Mouse (Mus musculus): ENCODE measurements around the gene Otub2. TPM values are rescaled to one million over a fixed set of nuclear protein-coding genes. Genes with fewer than 3 reads are reported as not detected.

Gene Otub2
- polyA plus RNA-seq, 1 experiment from 2014 or later = 14.1 TPM

- H3K9me3 ChIP-seq = no peaks in the 10 kb centered on the region
- H3K27ac ChIP-seq = no peak overlapping the region
- no peaks in the 10 kb centered on the region for H3K36me3 ChIP-seq
- H3K27me3 ChIP-seq = no peaks in the 10 kb centered on the region
- H3K9ac ChIP-seq = no peak overlapping the region
- WGBS = 74% methylated on average over 8 of the region's 8 CpGs
- H3K4me1 ChIP-seq = no peaks in the 10 kb centered on the region
- ATAC-seq (ENCODE audit: insufficient number of reproducible peaks, insufficient read depth, low FRiP score, low TSS enrichment) = no peak
- H3K4me3 ChIP-seq = no peak overlapping the region
- no peak overlapping the region for H3K4me2 ChIP-seq (replicated peaks)
Measured at GRCm38 (mm10) chr12:103373530-103374236, 14.8 kb upstream of the Otub2 start.

GRCm38 (mm10) chr12:103376124-103376523 lies 12.4 kb upstream of the Otub2 start:
- Histone ChIP-seq H3K4me1 (no peaks in the 10 kb centered on the region), H3K4me2 (replicated peaks) (no peak overlapping the region), H3K9me3 (no peaks in the 10 kb centered on the region), H3K36me3 (no peaks in the 10 kb centered on the region), H3K27ac (no peak overlapping the region), H3K27me3 (no peaks in the 10 kb centered on the region), H3K9ac (no peak overlapping the region), H3K4me3 (no peak overlapping the region)
- WGBS = 60% methylated on average over 5 of the region's 5 CpGs
- no peak for ATAC-seq (ENCODE audit: insufficient number of reproducible peaks, insufficient read depth, low FRiP score, low TSS enrichment)

DNA sequence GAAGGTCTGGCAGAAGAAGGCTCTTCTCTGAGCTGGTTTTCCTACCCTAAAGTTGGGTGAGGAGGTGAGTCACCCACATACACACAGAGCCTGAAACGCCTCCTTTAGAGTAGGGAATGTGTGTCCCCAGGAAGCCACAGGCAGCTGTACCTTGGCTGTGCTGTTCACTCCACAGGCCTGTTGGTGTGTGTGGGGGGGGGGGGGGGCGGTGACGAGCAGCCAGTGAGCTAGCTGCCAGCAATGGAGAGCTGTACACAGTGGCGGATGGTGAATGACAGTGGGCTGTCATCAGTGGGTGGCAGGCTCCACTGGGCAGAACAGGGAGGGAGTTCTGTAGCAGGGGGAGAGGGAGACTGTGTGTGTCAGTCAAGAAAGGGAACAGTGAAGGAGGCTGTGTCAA lies 11.7 kb upstream of the Otub2 start:
- Histone ChIP-seq H3K4me2 (replicated peaks) (no peak overlapping the region), H3K4me1 (no peaks in the 10 kb centered on the region), H3K9me3 (no peaks in the 10 kb centered on the region), H3K4me3 (no peak overlapping the region), H3K9ac (no peak overlapping the region), H3K36me3 (no peaks in the 10 kb centered on the region), H3K27ac (no peak overlapping the region), H3K27me3 (no peaks in the 10 kb centered on the region)
- WGBS = 77% methylated on average over 4 of the region's 4 CpGs
- ATAC-seq (ENCODE audit: insufficient number of reproducible peaks, insufficient read depth, low FRiP score, low TSS enrichment) = no peak

- no peak overlapping the region for H3K27ac ChIP-seq
- H3K9ac ChIP-seq = no peak overlapping the region
- H3K9me3 ChIP-seq = no peaks in the 10 kb centered on the region
- WGBS = 85% methylated on average over 4 of the region's 4 CpGs
- no peaks in the 10 kb centered on the region for H3K4me1 ChIP-seq
- no peaks in the 10 kb centered on the region for H3K27me3 ChIP-seq
- no peak for ATAC-seq (ENCODE audit: insufficient number of reproducible peaks, insufficient read depth, low FRiP score, low TSS enrichment)
- H3K4me3 ChIP-seq = no peak overlapping the region
- H3K4me2 ChIP-seq (replicated peaks) = no peak overlapping the region
- H3K36me3 ChIP-seq = no peaks in the 10 kb centered on the region
Measured at GRCm38 (mm10) chr12:103380226-103380625, 8.3 kb upstream of the Otub2 start.

DNA sequence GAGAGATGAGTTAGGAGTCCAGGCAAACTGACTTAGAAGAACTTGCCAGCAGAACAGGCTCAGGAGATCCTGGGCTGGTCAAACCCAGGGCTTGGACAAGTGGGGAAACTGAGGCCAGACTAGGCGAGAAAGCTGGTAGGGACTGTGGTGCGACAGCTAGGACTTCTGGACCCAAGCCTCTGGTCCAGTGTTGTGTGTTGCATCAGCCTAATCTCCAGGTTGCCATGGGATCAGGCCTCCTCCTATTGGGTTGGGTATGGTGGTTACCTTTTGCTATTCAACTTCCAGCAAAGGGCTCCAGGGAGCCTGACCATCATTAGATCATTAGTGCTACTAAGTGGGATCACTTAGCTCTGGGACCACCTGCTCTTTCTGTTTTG lies 856 bp downstream of the Otub2 start:
- Histone ChIP-seq H3K27ac (no peak overlapping the region), H3K36me3 (no peaks in the 10 kb centered on the region), H3K4me3 (peak overlapping the region; percentile 60), H3K9me3 (no peaks in the 10 kb centered on the region), H3K9ac (peak overlapping the region; percentile 81), H3K4me1 (peaks cover 9% of the 10 kb centered on the region; the same call in 1 of the 2 replicates), H3K4me2 (replicated peaks) (peak overlapping the region; percentile 66), H3K27me3 (no peaks in the 10 kb centered on the region)
- WGBS = 83% methylated on average over 2 of the region's 2 CpGs
- ATAC-seq (ENCODE audit: insufficient number of reproducible peaks, insufficient read depth, low FRiP score, low TSS enrichment) = no peak

DNA sequence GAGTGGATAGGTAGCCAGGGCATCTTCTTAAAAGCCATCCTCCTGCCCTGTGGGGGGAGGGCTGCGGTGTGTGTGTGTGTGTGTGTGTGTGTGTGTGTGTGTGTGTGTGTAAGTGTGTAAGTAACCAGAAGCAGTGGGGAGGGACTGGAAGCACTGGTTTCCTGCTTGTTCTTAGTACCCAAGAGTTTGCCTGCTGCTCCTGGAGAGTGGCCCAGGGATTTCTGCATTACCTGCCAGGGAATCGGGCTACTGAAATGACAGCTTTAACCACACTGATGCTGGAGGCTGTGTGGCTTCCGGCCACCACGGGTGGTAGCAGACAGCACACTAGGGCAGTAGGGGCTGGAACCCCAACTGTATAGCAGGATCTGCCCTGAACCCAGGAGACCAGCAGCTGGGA lies 1.5 kb downstream of the Otub2 start:
- H3K4me1 ChIP-seq = peaks cover 9% of the 10 kb centered on the region; the same call in 1 of the 2 replicates
- 75% methylated on average over 4 of the region's 4 CpGs for WGBS
- H3K9me3 ChIP-seq = no peaks in the 10 kb centered on the region
- no peak overlapping the region for H3K27ac ChIP-seq
- ATAC-seq (ENCODE audit: insufficient number of reproducible peaks, insufficient read depth, low FRiP score, low TSS enrichment) = no peak
- H3K4me3 ChIP-seq = 0 out of 2 replicates have a peak overlapping the region, but pooled peaks have one; percentile 60
- H3K27me3 ChIP-seq = no peaks in the 10 kb centered on the region
- no peak overlapping the region for H3K9ac ChIP-seq
- H3K4me2 ChIP-seq (replicated peaks) = no peak overlapping the region
- H3K36me3 ChIP-seq = no peaks in the 10 kb centered on the region

DNA sequence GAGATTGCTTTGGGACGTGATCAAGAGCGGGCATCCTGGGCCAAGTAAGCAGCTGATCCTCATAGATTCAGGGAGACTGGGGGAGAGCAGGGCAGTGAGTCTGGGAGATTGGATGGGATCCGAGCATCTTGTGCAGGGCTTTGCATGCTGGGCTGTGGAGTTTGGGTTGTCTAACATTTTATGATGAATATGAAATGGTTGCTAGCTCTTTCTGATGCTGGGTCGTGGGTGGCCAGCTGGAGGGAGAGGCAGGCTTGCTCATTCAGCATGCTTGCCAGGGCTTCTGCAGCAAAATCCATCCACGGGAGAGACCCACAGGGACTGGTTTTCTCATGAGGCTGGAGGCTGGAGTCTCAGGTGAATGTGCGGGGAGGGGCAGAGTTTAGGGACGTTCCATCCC lies 2.6 kb downstream of the Otub2 start:
- Histone ChIP-seq H3K27ac (no peak overlapping the region), H3K36me3 (no peaks in the 10 kb centered on the region), H3K9me3 (no peaks in the 10 kb centered on the region), H3K4me2 (replicated peaks) (no peak overlapping the region), H3K27me3 (no peaks in the 10 kb centered on the region), H3K4me1 (peaks cover 9% of the 10 kb centered on the region; the same call in 1 of the 2 replicates), H3K4me3 (no peak overlapping the region), H3K9ac (no peak overlapping the region)
- 76% methylated on average over 7 of the region's 7 CpGs for WGBS
- ATAC-seq (ENCODE audit: insufficient number of reproducible peaks, insufficient read depth, low FRiP score, low TSS enrichment) = no peak

DNA sequence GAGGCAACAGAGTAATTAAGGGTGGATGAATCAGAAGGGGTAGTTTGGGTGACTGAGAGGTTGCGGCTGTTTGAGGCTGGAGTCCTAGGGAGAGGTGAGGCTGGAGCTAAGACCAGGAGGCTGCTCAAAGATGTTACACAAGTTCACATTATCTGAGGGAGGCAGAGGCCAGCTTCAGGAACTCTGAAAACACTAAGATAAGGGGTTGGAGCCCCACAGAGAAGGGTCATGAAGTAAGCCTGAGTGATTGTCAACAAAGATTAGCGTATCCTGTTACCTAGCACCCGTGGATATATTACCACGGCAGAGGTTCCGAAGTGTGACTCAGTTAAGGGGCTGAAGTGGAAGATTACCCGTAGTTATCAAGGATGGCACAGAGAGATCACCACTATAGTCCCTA lies 5.0 kb downstream of the Otub2 start:
- Histone ChIP-seq H3K36me3 (no peaks in the 10 kb centered on the region), H3K27me3 (no peaks in the 10 kb centered on the region), H3K4me3 (no peak overlapping the region), H3K9me3 (no peaks in the 10 kb centered on the region), H3K9ac (no peak overlapping the region), H3K4me1 (peaks cover 9% of the 10 kb centered on the region; the same call in 1 of the 2 replicates), H3K4me2 (replicated peaks) (no peak overlapping the region), H3K27ac (no peak overlapping the region)
- ATAC-seq (ENCODE audit: insufficient number of reproducible peaks, insufficient read depth, low FRiP score, low TSS enrichment) = no peak
- WGBS = 60% methylated on average over 6 of the region's 6 CpGs

- H3K9me3 ChIP-seq = no peaks in the 10 kb centered on the region
- no peak overlapping the region for H3K9ac ChIP-seq
- H3K27me3 ChIP-seq = no peaks in the 10 kb centered on the region
- no peak overlapping the region for H3K4me2 ChIP-seq (replicated peaks)
- 78% methylated on average over 12 of the region's 12 CpGs for WGBS
- no peaks in the 10 kb centered on the region for H3K36me3 ChIP-seq
- H3K4me1 ChIP-seq = no peaks in the 10 kb centered on the region; the same call in 1 of the 2 replicates
- no peak overlapping the region for H3K4me3 ChIP-seq
- ATAC-seq (ENCODE audit: insufficient number of reproducible peaks, insufficient read depth, low FRiP score, low TSS enrichment) = no peak
- H3K27ac ChIP-seq = no peak overlapping the region
Measured at GRCm38 (mm10) chr12:103395486-103396275, 7.2 kb downstream of the Otub2 start.

DNA sequence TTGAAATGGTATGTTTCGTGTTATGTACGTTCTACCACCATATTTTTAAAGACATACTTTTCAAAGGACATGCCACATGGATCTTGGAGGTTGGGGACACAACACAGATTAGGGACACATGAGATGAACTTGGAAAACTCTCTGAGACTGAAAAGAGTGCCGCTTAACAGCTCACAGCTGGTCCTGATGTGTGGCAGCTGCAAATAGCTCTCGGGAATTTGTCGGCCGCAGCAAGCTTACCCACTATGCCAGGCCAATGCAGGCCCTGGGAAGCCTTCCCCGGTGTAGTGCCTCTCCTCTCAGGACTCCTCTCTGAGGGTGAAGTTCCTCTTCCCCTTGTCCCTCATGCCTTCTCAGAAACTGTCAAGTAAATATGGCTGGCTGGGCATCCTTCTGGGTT lies 8.3 kb downstream of the Otub2 start:
- no peak for ATAC-seq (ENCODE audit: insufficient number of reproducible peaks, insufficient read depth, low FRiP score, low TSS enrichment)
- no peaks in the 10 kb centered on the region for H3K27me3 ChIP-seq
- 62% methylated on average over 7 of the region's 7 CpGs for WGBS

GRCm38 (mm10) chr12:103404131-103404530 lies 15.6 kb downstream of the Otub2 start:
- Histone ChIP-seq H3K36me3 (peaks cover 45% of the 10 kb centered on the region), H3K4me3 (no peak overlapping the region), H3K4me1 (no peaks in the 10 kb centered on the region), H3K4me2 (replicated peaks) (no peak overlapping the region), H3K27ac (no peak overlapping the region), H3K27me3 (no peaks in the 10 kb centered on the region), H3K9ac (no peak overlapping the region), H3K9me3 (no peaks in the 10 kb centered on the region)
- no peak for ATAC-seq (ENCODE audit: insufficient number of reproducible peaks, insufficient read depth, low FRiP score, low TSS enrichment)
- 88% methylated on average over 18 of the region's 18 CpGs for WGBS

More for the DNA sequence above, 8.3 kb downstream of the Otub2 start:
- Histone ChIP-seq H3K27ac (no peak overlapping the region), H3K4me2 (replicated peaks) (no peak overlapping the region), H3K9ac (no peak overlapping the region), H3K9me3 (no peaks in the 10 kb centered on the region), H3K36me3 (no peaks in the 10 kb centered on the region), H3K4me1 (no peaks in the 10 kb centered on the region), H3K4me3 (no peak overlapping the region)

GRCm38 (mm10) chr12:103407720-103408119 lies 19.2 kb downstream of the Otub2 start, which contains the start of gene 9330161L09Rik:
Gene 9330161L09Rik (minus strand): TSS chr12:103407820.
- Histone ChIP-seq H3K36me3 (peaks cover 78% of the 10 kb centered on the region), H3K9me3 (no peaks in the 10 kb centered on the region), H3K9ac (no peak within 1 kb of the TSS), H3K4me3 (no peak within 1 kb of the TSS), H3K27me3 (no peaks in the 10 kb centered on the region), H3K4me2 (replicated peaks) (no peak within 1 kb of the TSS), H3K27ac (no peak within 1 kb of the TSS), H3K4me1 (no peaks in the 10 kb centered on the region)
- WGBS = 92% methylated on average over 4 of the region's 4 CpGs
- ATAC-seq (ENCODE audit: insufficient number of reproducible peaks, insufficient read depth, low FRiP score, low TSS enrichment) = no peak

Data from embryonic facial prominence, embryonic 12.5 days (tissue).